Mouse (Mus musculus) adrenal gland, postnatal 25 days (tissue): ENCODE measurements around the gene Psapl1. TPM values are rescaled to one million over a fixed set of nuclear protein-coding genes. Genes with fewer than 3 reads are reported as not detected.
"Not testable (repeated sequence)": the region's sequence is repeated elsewhere in the genome, so short reads cannot be mapped to it uniquely, and the experiment has no call there.

Experiments
- DNase-seq: peaks from one replicate; pipeline ENCODE4 v3.0.0; 2021; ENCODE audit warnings: mixed read lengths
- total RNA-seq: library from RNA; stranded (reverse); gene quantifications from 2 replicates; pipeline ENCODE4 v1.2.3, GENCODE M21; 2021

Gene Psapl1
- total RNA-seq, 1 experiment from 2014 or later = not detected

GRCm38 (mm10) chr5:36205397-36205796 lies 1.6 kb downstream of the Psapl1 start:
- DNase-seq = no peak

GRCm38 (mm10) chr5:36208803-36209202 lies 5.0 kb downstream of the Psapl1 start:
- DNase-seq = no peak

DNA sequence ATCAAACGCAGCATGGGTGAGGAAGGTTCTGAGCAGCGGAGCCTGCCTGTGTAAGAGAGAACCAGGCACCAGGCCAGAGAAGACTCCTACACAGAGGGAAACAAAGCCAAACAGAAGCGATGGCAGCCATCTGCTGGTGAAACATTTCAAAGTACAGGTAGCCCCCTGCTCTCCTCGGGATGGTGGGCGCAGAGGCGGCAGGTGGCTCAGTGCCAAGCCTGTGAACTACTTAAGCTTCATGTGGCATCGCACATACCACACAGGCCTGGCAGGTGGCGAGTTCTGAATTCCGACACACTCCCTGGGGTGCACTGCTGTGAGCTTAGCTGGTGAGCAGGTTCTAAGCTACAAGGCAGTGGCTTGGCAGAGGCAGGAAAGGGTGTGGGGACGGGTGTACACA lies 9.5 kb downstream of the Psapl1 start:
- DNase-seq = no peak

GRCm38 (mm10) chr5:36220105-36220504 lies 16.3 kb downstream of the Psapl1 start:
- no peak for DNase-seq

GRCm38 (mm10) chr5:36220626-36221025 lies 16.8 kb downstream of the Psapl1 start:
- no peak for DNase-seq

GRCm38 (mm10) chr5:36223787-36224186 lies 20.0 kb downstream of the Psapl1 start:
- DNase-seq = peak; percentile 71

- no peak for DNase-seq
Measured at GRCm38 (mm10) chr5:36225855-36226254, 22.0 kb downstream of the Psapl1 start.

DNA sequence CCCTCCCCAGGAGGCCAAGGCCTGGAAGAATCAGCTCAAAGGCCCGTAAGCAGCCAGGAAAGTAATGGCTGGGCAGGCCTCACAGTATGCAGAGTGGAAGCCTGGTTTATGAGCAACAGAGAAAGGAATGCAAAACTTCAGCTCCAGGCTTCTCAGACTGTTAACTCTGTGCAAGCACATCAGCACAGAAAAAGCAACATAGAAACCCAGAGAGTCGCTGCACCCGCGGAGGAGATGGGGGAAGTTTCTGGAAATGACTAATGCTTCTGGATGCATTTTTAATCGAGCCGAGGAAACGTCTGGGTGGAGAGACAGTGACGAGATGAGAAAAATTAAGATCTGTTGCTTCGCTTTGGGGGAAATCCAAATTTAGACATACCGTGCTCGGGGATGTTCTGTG lies 22.5 kb downstream of the Psapl1 start:
- no peak for DNase-seq

- peak; percentile 13 for DNase-seq
Measured at GRCm38 (mm10) chr5:36228405-36229370, 24.9 kb downstream of the Psapl1 start.

DNA sequence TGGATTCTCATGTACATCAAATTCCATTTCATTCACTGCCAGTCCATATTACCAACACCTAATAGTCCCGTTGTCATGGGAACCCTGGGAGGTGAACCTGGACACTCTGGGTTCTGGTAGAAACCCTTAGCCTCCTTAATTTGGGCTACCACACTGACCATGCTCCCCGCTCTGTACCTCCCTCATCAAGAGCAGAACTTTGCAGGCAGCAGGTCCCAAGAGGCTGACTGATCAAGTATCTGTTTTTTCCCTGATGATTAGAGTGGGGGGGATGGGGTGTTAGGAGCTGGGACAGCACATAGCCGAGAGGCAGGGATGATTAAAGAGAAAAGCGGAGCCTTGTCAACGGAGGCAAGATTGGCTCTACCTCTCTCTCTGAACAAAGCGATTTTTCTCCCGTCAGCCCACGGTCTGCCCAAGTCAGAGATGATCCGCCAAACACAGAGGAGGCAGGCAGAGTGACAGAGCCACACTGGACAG lies 26.5 kb downstream of the Psapl1 start:
- DNase-seq = no peak

DNA sequence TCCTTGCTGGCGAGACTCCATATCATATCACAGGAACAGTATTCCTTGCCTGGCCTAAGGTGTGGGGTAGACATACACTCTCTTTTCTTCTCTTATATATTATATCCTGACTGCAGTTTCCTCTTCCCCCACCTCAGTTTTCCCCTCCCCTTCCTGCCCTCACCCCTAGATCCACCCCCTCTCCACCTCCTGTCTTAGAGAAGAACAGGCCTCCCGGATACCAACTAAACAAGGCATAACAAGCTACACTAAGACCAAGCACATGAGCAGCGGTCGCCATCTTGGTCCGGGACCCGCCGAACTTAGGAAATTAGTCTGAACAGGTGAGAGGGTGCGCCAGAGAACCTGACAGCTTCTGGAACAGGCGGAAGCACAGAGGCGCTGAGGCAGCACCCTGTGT lies 33.7 kb downstream of the Psapl1 start:
- DNase-seq = not testable (repeated sequence)

- DNase-seq = no peak
Measured at GRCm38 (mm10) chr5:36248022-36248421, 44.2 kb downstream of the Psapl1 start.

- no peak for DNase-seq
Measured at GRCm38 (mm10) chr5:36252746-36253504, 49.1 kb downstream of the Psapl1 start.

GRCm38 (mm10) chr5:36254642-36255516 lies 51.1 kb downstream of the Psapl1 start:
- DNase-seq = no peak

Other genes with a start within 250 kb of the Psapl1 start
- gene Sorcs2, start 194.1 kb downstream of the Psapl1 start, total RNA-seq = 13.2 and 13.4 TPM in 2 replicates